Mouse (Mus musculus): ENCODE data around the gene Sox8.

GRCm38 (mm10) chr17:25614723-25615510 lies 44.4 kb upstream of the Sox8 start:
- no peak for TF ChIP-seq CTCF (IDR thresholded peaks at IDR 0.05; ENCODE audit: insufficient read depth, low read depth, low read length)
- no peak for TF ChIP-seq POLR2A (IDR thresholded peaks at IDR 0.05; ENCODE audit: insufficient read depth, low read depth, low read length)
